Mouse (Mus musculus) heart, embryonic 14.5 days (tissue): Measurements from ENCODE around the gene Fas. TPM values are rescaled to one million over a fixed set of nuclear protein-coding genes. Genes with fewer than 3 reads are reported as not detected.

ENCODE experiments used
- ATAC-seq: fragments of 200-750 bp; cut with Nextera tagmentation; 2 replicates; pipeline ENCODE4 v1.8.0; 2017; ENCODE audit warnings: low read depth, moderate TSS enrichment; ENCODE audit not compliant: insufficient number of reproducible peaks, insufficient read depth, low FRiP score
- H3K27ac ChIP-seq, 2 experiments: fragments of 200-500 bp in 1 of 2; fragments of 300-500 bp in 1 of 2; sonication (generic) in 1 of 2; replicated peaks in 1 of 2; 2 replicates each; pipeline ENCODE4 v1.5.1; 2012 to 2014; ENCODE audit warnings: low read depth in 2 of 2, low read length in 2 of 2, control low read depth in 1 of 2, mild to moderate bottlenecking in 1 of 2, mixed read lengths in 1 of 2; ENCODE audit not compliant: control insufficient read depth in 1 of 2, insufficient read depth in 1 of 2
- H3K27me3 ChIP-seq: fragments of 300-500 bp; sonication (generic); 2 replicates; pipeline ENCODE4 v1.6.1; 2014; ENCODE audit warnings: mild to moderate bottlenecking, low read length, control low read depth; ENCODE audit not compliant: control insufficient read depth, insufficient read depth
- H3K36me3 ChIP-seq: fragments of 300-500 bp; sonication (generic); 2 replicates; pipeline ENCODE4 v1.6.1; 2014; ENCODE audit warnings: mild to moderate bottlenecking, control low read depth, low read length, mixed read lengths; ENCODE audit not compliant: control insufficient read depth, insufficient read depth
- H3K4me1 ChIP-seq, 2 experiments: fragments of 200-500 bp in 1 of 2; fragments of 300-500 bp in 1 of 2; sonication (generic) in 1 of 2; 2 replicates each; pipeline ENCODE4 v1.6.1; 2012 to 2014; ENCODE audit warnings: low read length in 2 of 2, control low read depth in 1 of 2, mixed read lengths in 1 of 2; ENCODE audit not compliant: control insufficient read depth in 2 of 2, insufficient read depth in 2 of 2
- H3K4me2 ChIP-seq: fragments of 300-500 bp; sonication (generic); 2 replicates; pipeline ENCODE4 v1.6.1; 2014; ENCODE audit warnings: mild to moderate bottlenecking, low read length
- H3K4me3 ChIP-seq, 2 experiments: fragments of 200-500 bp in 1 of 2; fragments of 300-500 bp in 1 of 2; sonication (generic) in 1 of 2; 2 replicates each; pipeline ENCODE4 v1.5.1; 2012 to 2014; ENCODE audit warnings: low read length in 2 of 2, mild to moderate bottlenecking in 2 of 2, control low read depth in 1 of 2, low read depth in 1 of 2, moderate library complexity in 1 of 2; ENCODE audit not compliant: control insufficient read depth in 1 of 2, insufficient read depth in 1 of 2
- H3K9ac ChIP-seq: fragments of 300-500 bp; sonication (generic); 2 replicates; pipeline ENCODE4 v1.6.1; 2014; ENCODE audit warnings: mild to moderate bottlenecking, low read length
- H3K9me3 ChIP-seq: fragments of 300-500 bp; sonication (generic); 2 replicates; pipeline ENCODE4 v1.6.1; 2016; ENCODE audit warnings: low read length, control low read depth; ENCODE audit not compliant: control insufficient read depth
- WGBS: fragments of 180-500 bp; shearing (Covaris S2); extraction: QIAGEN DNeasy Blood & Tissue Kit; methylation state at CpG from one replicate; pipeline ENCODE4 v1.1.7; 2014; 5-methylcytosine and 5-hydroxymethylcytosine counted together
- polyA plus RNA-seq: library from polyadenylated mRNA; unstranded; fragments of >200 nt; fragmentation: Nextera tagmentation; extraction: Ambion mirVana; gene quantifications from 2 replicates; pipeline ENCODE4 v1.2.1, GENCODE M21; 2014

Fas gene
- polyA plus RNA-seq, 1 experiment from 2014 or later, result 4.4 TPM

- Histone ChIP-seq H3K4me1 (peaks cover 4% of the 10 kb centered on the region in 2 experiments; a peak in 2 of 4 replicates), H3K4me2 (peak overlapping the region; percentile 46), H3K9me3 (no peaks in the 10 kb centered on the region), H3K27ac (no peak overlapping the region), H3K4me3 (0 out of 4 replicates have a peak overlapping the region, but pooled peaks of 1 of the 2 experiments have one; percentile 15), H3K36me3 (no peaks in the 10 kb centered on the region), H3K27me3 (0 out of 2 replicates have a peak, but pooled peaks cover 3% of the 10 kb centered on the region), H3K9ac (no peak overlapping the region)
- no peak for ATAC-seq
- WGBS, result 52% methylated on average over 10 of the region's 10 CpGs
Measured at GRCm38 (mm10) chr19:34284383-34284782, 6.1 kb upstream of the Fas start.

GRCm38 (mm10) chr19:34284826-34285225 lies 5.6 kb upstream of the Fas start:
- Histone ChIP-seq H3K9ac (no peak overlapping the region), H3K27me3 (0 out of 2 replicates have a peak, but pooled peaks cover 6% of the 10 kb centered on the region), H3K36me3 (no peaks in the 10 kb centered on the region), H3K27ac (no peak overlapping the region), H3K4me1 (peaks cover 4% of the 10 kb centered on the region in 2 experiments; a peak in 2 of 4 replicates), H3K4me2 (no peak overlapping the region), H3K9me3 (no peaks in the 10 kb centered on the region), H3K4me3 (no peak overlapping the region)
- ATAC-seq, result no peak
- WGBS, result 28% methylated on average over 2 of the region's 2 CpGs

- Histone ChIP-seq H3K9ac (no peak overlapping the region), H3K9me3 (no peaks in the 10 kb centered on the region), H3K27me3 (0 out of 2 replicates have a peak, but pooled peaks cover 7% of the 10 kb centered on the region), H3K4me3 (no peak overlapping the region), H3K4me1 (peaks cover 4% of the 10 kb centered on the region in 2 experiments; a peak in 2 of 4 replicates), H3K4me2 (no peak overlapping the region), H3K27ac (no peak overlapping the region), H3K36me3 (no peaks in the 10 kb centered on the region)
- no peak for ATAC-seq
Measured at GRCm38 (mm10) chr19:34287221-34287620, 3.2 kb upstream of the Fas start.

- Histone ChIP-seq H3K9me3 (no peaks in the 10 kb centered on the region), H3K4me1 (peaks cover 4% of the 10 kb centered on the region in 2 experiments; a peak in 2 of 4 replicates), H3K27me3 (0 out of 2 replicates have a peak, but pooled peaks cover 7% of the 10 kb centered on the region), H3K4me3 (no peak overlapping the region), H3K9ac (no peak overlapping the region), H3K36me3 (no peaks in the 10 kb centered on the region), H3K4me2 (no peak overlapping the region), H3K27ac (no peak overlapping the region)
- ATAC-seq, result no peak
- WGBS, result 75% methylated on average over 13 of the region's 13 CpGs
Measured at GRCm38 (mm10) chr19:34287656-34288415, 2.6 kb upstream of the Fas start.

- Histone ChIP-seq H3K9ac (no peak overlapping the region), H3K4me2 (no peak overlapping the region), H3K27ac (no peak overlapping the region), H3K9me3 (no peaks in the 10 kb centered on the region), H3K36me3 (no peaks in the 10 kb centered on the region), H3K27me3 (0 out of 2 replicates have a peak, but pooled peaks cover 7% of the 10 kb centered on the region), H3K4me3 (no peak overlapping the region), H3K4me1 (peaks cover 4% of the 10 kb centered on the region in 2 experiments; a peak in 2 of 4 replicates)
- 100% methylated on average over 1 of the region's 1 CpGs for WGBS
- no peak for ATAC-seq
Measured at GRCm38 (mm10) chr19:34288696-34289095, 1.8 kb upstream of the Fas start.

DNA sequence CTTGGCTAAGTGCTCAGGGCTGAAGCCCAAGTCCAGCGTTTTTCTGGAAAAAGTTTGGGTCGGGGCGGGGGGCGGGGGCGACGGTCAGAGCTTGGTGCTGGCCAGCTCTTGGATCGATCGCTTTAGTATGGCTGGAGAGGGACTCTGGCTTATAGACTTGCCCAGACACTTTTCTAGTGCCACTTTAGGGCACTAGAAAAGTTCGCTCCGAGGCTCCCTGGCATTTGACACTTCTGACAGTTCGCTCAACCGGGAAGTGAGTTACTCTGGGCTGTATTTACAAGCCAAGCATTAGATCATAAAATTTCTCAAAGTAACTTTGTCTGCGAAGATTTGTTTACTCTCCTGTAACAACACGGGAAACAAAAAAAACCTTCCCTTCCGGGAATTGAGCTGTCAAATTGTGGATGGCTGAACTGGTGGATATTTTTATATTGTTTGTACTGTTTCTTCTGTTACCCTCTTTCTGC lies 441 bp downstream of the Fas start:
- H3K27me3 ChIP-seq, result 0 out of 2 replicates have a peak, but pooled peaks cover 7% of the 10 kb centered on the region
- peak overlapping the region; percentile 96 for H3K4me2 ChIP-seq
- no peak overlapping the region for H3K27ac ChIP-seq
- H3K9me3 ChIP-seq, result no peaks in the 10 kb centered on the region
- 9% methylated on average over 15 of the region's 15 CpGs for WGBS
- peak overlapping the region; percentile 57 to 64 for H3K4me3 ChIP-seq
- no peaks in the 10 kb centered on the region for H3K36me3 ChIP-seq
- ATAC-seq, result no peak
- H3K9ac ChIP-seq, result peak overlapping the region; percentile 68
- no peaks in the 10 kb centered on the region; a peak in 1 of 4 replicates for H3K4me1 ChIP-seq

- peak overlapping the region; percentile 68 for H3K9ac ChIP-seq
- no peaks in the 10 kb centered on the region for H3K9me3 ChIP-seq
- H3K27me3 ChIP-seq, result 0 out of 2 replicates have a peak, but pooled peaks cover 7% of the 10 kb centered on the region
- peak overlapping the region; percentile 96 for H3K4me2 ChIP-seq
- ATAC-seq, result no peak
- 54% methylated on average over 8 of the region's 8 CpGs for whole genome bisulfite sequencing
- no peak overlapping the region for H3K27ac ChIP-seq
- no peaks in the 10 kb centered on the region; a peak in 1 of 4 replicates for H3K4me1 ChIP-seq
- H3K36me3 ChIP-seq, result no peaks in the 10 kb centered on the region
- peak overlapping the region in 1 of 2 experiments; percentile 57; a peak in 2 of 4 replicates for H3K4me3 ChIP-seq
Measured at GRCm38 (mm10) chr19:34291379-34291778, 913 bp downstream of the Fas start.
